Mouse (Mus musculus) intestine, embryonic 15.5 days (tissue): ENCODE data around the gene Abcb1b. TPM values are rescaled to one million over a fixed set of nuclear protein-coding genes. Genes with fewer than 3 reads are reported as not detected.
A peak's percentile ranks its signal among the peaks of the same experiment; 100 is the strongest.
"Not testable (repeated sequence)": the region's sequence is repeated elsewhere in the genome, so short reads cannot be mapped to it uniquely, and the experiment has no call there.

Source experiments
- ATAC-seq: fragments of 200-750 bp; cut with Nextera tagmentation; 2 replicates; pipeline ENCODE4 v1.8.0; 2017; ENCODE audit warnings: moderate TSS enrichment, moderate library complexity
- H3K27ac ChIP-seq: fragments of 300-500 bp; sonication (generic); 2 replicates; pipeline ENCODE4 v1.5.1; 2015; ENCODE audit warnings: mild to moderate bottlenecking, inconsistent platforms
- H3K27me3 ChIP-seq: fragments of 300-500 bp; sonication (generic); replicated peaks from 2 replicates; pipeline ENCODE4 v1.6.1; 2015; ENCODE audit warnings: inconsistent platforms
- H3K36me3 ChIP-seq: fragments of 300-500 bp; sonication (generic); 2 replicates; pipeline ENCODE4 v1.6.1; 2015; ENCODE audit warnings: inconsistent platforms
- H3K4me1 ChIP-seq: fragments of 300-500 bp; sonication (generic); replicated peaks from 2 replicates; pipeline ENCODE4 v1.6.1; 2015; ENCODE audit warnings: inconsistent platforms
- H3K4me2 ChIP-seq: fragments of 300-500 bp; sonication (generic); replicated peaks from 2 replicates; pipeline ENCODE4 v1.6.1; 2015; ENCODE audit warnings: mild to moderate bottlenecking, inconsistent platforms
- H3K4me3 ChIP-seq: fragments of 300-500 bp; sonication (generic); replicated peaks from 2 replicates; pipeline ENCODE4 v1.5.1; 2015; ENCODE audit warnings: inconsistent platforms
- H3K9ac ChIP-seq: fragments of 300-500 bp; sonication (generic); 2 replicates; pipeline ENCODE4 v1.6.1; 2015; ENCODE audit warnings: inconsistent platforms
- H3K9me3 ChIP-seq: fragments of 300-500 bp; sonication (generic); 2 replicates; pipeline ENCODE4 v1.6.1; 2016; ENCODE audit warnings: inconsistent platforms
- WGBS: fragments of 180-500 bp; shearing (Covaris S2); methylation state at CpG from one replicate; pipeline ENCODE4 v1.1.7; 2015; 5-methylcytosine and 5-hydroxymethylcytosine counted together
- polyA plus RNA-seq: library from polyadenylated mRNA; unstranded; fragments of >200 nt; fragmentation: Nextera tagmentation; extraction: Ambion mirVana; gene quantifications from 2 replicates; pipeline ENCODE4 v1.2.1, GENCODE M21; 2015

Gene Abcb1b
- polyA plus RNA-seq: 1.4 and 2.7 TPM in 2 replicates

DNA sequence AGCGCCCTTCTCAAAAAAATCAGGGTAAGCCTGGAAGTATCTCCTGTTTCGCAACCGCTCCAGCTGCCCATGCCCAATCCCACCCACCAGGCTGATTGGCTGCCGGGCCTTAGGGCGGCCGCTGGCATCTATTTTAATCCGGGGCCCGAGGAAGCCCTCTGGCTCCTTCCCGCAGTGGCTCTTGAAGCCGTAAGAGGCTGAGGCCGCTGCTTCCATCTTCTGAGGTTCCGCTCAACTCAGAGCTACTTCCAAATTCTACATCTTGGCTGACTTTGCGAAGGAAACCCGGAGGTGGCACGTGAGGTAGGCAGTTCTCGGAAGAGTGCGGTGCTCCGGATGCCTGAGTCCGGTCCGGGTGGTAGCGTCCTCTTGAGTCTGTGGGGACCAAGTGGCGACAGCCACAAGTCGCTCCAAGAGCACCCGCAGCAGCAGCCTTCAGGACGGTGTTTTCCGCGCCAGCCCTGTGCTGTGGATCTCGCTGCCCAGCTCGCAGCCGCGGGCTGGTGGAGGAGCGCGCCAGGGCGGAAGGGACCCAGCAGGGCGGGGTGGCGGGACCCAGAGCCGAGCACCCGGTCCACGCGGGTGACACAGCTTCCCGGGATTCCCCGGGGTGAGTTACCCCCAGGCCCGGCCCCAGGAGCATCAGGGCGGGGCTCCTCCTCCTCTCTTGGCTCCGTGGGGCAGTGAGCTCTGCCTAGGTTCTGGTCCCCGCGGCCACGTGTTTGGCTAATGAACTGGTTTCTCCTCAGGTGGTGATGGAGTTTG is at the start of gene Abcb1b:
Abcb1b (plus strand) TSS at position 161 of the 765 bp plus-strand sequence.
- Histone ChIP-seq H3K27ac (no peak within 1 kb of the TSS), H3K9me3 (no peaks in the 10 kb centered on the region), H3K9ac (peak within 1 kb of the TSS; percentile 55), H3K27me3 (no peaks in the 10 kb centered on the region), H3K4me1 (no peaks in the 10 kb centered on the region), H3K4me2 (peak within 1 kb of the TSS; percentile 99), H3K4me3 (peak within 1 kb of the TSS; percentile 57), H3K36me3 (no peaks in the 10 kb centered on the region)
- peak; percentile 90 for ATAC-seq
- WGBS: under 1% methylated on average over 48 of the region's 48 CpGs

DNA sequence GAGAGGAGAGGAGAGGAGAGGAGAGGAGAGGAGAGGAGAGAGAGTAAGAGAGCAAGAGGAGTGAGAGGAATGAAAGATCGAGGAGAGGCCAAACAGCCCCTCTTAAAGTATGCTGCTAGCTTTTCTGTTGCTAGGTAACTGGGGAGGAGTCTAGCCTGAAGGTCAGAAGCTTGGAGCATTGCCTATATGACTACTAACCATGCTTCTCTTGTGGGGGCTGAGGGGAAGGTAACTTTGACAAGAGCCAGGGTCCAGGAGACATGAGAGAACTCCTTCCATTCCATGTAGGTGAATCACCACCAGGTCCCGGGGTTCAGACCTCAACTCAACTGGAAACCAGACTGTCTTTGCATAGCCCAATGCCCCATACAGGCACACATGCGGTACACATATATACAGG is 25.1 kb upstream of the Abcb1b start:
- Histone ChIP-seq H3K4me2 (no peak overlapping the region), H3K4me3 (no peak overlapping the region), H3K27ac (no peak overlapping the region), H3K9me3 (no peaks in the 10 kb centered on the region), H3K27me3 (no peaks in the 10 kb centered on the region), H3K4me1 (no peaks in the 10 kb centered on the region), H3K36me3 (no peaks in the 10 kb centered on the region), H3K9ac (no peak overlapping the region)
- WGBS: 58% methylated on average over 3 of the region's 3 CpGs
- ATAC-seq: no peak

DNA sequence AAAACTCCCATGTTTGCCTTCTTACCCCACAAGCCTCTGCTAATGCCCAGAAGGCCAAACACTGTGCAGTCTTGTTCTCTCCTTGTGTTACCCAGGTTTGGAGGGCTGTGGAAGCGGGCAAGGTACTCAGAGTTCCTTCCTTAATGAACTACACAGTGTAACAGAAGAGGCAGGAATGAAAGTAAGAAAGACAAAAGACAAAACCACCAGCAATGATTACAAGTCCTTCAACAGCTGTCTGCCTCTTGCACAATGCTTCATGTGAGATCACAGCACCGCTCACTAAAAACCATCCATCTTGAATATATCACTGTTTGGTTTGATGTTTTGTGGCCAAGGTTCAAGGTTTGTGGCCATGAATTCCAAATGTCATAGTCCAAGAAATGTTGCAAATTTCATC is 19.6 kb upstream of the Abcb1b start:
- Histone ChIP-seq H3K4me3 (no peak overlapping the region), H3K9ac (no peak overlapping the region), H3K27me3 (no peaks in the 10 kb centered on the region), H3K9me3 (no peaks in the 10 kb centered on the region), H3K4me2 (no peak overlapping the region), H3K4me1 (no peaks in the 10 kb centered on the region), H3K36me3 (no peaks in the 10 kb centered on the region), H3K27ac (no peak overlapping the region)
- WGBS: 84% methylated on average over 2 of the region's 2 CpGs
- no peak for ATAC-seq

DNA sequence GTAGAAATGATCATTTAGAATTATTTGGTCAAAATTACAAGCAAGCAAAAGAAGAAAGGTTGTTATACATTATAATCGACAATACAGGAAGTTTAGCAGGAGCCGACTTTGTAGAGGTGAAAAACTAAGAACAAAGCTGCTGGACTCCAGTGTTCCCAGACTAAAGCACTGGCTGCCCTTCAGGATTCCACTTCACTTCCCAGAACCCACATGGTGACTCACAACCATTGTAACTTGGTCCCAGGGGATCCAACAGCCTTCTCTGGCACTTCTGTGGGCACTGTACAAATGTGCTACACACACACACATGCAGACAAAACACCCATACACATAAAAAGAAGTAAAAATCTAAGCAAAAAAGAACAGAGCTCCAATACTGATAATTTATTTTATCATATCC is 19.2 kb upstream of the Abcb1b start:
- H3K9ac ChIP-seq: no peak overlapping the region
- no peaks in the 10 kb centered on the region for H3K27me3 ChIP-seq
- H3K4me3 ChIP-seq: no peak overlapping the region
- H3K9me3 ChIP-seq: no peaks in the 10 kb centered on the region
- H3K36me3 ChIP-seq: no peaks in the 10 kb centered on the region
- 82% methylated on average over 2 of the region's 2 CpGs for WGBS
- H3K4me1 ChIP-seq: no peaks in the 10 kb centered on the region
- no peak for ATAC-seq
- H3K27ac ChIP-seq: no peak overlapping the region
- no peak overlapping the region for H3K4me2 ChIP-seq

DNA sequence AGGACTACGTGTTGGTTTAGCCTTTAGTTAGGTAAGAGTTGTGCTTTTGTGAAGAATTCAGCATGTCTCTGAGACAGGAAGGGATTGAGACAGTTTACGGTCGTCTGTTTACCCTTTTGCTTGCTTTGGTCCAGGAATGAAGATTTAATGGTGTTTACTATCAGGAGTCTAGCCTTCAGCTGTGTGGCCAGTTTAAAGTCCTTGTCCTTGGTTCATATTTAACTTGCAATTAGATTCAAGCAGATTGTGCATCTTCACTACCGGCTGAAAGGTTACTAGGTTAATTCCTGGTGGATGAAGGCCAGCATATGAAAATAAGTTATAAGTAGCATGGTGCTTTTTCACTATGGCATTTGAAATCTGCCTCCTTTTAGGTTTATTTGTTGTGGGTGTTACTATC is 5.7 kb upstream of the Abcb1b start:
- 41% methylated on average over 4 of the region's 4 CpGs for WGBS
- ATAC-seq: no peak
- H3K27ac ChIP-seq: no peak overlapping the region
- H3K4me1 ChIP-seq: no peaks in the 10 kb centered on the region
- no peak overlapping the region for H3K9ac ChIP-seq
- H3K36me3 ChIP-seq: no peaks in the 10 kb centered on the region
- no peak overlapping the region for H3K4me2 ChIP-seq
- H3K27me3 ChIP-seq: no peaks in the 10 kb centered on the region
- H3K9me3 ChIP-seq: no peaks in the 10 kb centered on the region
- H3K4me3 ChIP-seq: no peak overlapping the region

DNA sequence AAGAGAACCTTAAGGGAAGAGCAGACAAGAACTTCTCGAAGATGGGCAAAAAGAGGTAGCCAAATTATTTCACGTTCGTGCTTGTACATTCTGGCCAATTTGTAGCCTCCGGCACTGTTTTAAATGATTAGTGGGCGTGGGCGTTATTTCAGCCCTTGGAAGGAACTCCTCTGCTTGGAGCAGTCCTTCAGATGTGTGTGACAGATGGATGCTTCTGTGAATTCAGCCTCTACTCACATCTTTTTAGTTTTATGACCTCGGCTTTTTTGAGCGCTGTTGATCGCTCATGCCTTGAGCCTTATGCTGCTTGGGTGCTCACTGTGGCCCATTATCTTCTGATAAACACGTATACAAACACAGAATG is 787 bp downstream of the Abcb1b start:
- Histone ChIP-seq H3K27ac (no peak overlapping the region), H3K4me2 (peak overlapping the region; percentile 99), H3K36me3 (no peaks in the 10 kb centered on the region), H3K27me3 (no peaks in the 10 kb centered on the region), H3K4me3 (peak overlapping the region; percentile 57), H3K4me1 (no peaks in the 10 kb centered on the region), H3K9ac (no peak overlapping the region), H3K9me3 (no peaks in the 10 kb centered on the region)
- peak; percentile 9; the same call in 1 of the 2 replicates for ATAC-seq
- WGBS: 30% methylated on average over 10 of the region's 10 CpGs

DNA sequence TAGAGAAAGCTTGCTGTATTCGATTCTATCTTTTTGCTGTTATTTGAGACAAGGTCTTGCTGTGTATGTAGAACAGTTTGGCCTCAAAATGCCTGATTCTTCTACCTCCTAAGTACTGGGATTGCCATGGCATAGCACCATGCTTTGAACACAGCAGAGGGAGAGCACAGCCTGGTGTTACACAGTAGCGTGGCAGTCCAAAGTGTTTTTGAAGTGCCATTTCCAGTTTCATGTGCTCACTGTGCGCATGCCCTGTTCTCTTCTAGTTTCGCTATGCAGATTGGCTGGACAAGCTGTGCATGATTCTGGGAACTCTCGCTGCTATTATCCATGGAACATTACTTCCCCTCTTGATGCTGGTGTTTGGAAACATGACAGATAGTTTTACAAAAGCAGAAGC is 7.8 kb downstream of the Abcb1b start:
- no peak overlapping the region for H3K4me2 ChIP-seq
- WGBS: 92% methylated on average over 5 of the region's 5 CpGs

DNA sequence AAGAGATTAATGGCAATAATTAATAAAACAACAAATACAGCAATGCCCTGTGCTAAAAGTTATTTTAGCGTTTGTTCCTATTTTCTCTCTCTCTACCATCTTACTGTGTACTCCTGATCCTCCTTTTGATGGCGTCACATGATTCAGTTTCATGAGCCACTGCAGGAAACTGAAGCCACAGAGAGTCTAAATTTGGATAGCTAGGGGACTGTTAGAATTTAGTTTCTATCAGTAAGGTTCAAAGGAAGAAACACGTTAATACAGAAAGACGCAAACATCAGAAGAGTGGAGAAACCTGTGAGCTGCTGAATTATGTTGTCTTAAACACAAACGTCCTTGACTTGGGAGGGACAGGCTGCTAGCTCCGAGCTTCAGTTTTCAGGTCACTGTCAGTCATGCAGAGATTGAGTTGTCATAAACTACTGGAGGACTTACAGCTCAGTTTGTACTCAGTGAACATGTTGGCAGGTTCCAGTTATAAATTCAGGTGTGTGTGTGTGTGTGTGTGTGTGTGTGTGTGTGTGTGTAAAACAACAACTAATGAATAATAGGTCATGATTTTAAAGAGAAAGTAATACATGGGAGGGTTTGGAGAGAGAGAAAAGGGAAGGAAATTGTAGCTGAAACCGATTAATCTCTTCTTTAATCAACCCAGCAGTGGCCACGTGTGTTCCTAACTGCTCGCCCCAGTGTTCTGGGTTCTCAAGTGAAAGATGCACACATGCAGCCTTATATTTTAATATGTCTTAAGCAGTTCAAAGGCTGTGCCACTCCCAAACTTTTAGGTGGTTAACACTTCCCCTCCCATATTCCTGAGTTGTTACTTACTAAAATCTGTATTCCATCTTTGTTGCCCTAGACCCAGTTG is 9.4 kb downstream of the Abcb1b start:
- H3K27me3 ChIP-seq: no peaks in the 10 kb centered on the region
- no peak overlapping the region for H3K27ac ChIP-seq
- no peaks in the 10 kb centered on the region for H3K4me1 ChIP-seq
- no peaks in the 10 kb centered on the region for H3K9me3 ChIP-seq
- 74% methylated on average over 9 of the region's 9 CpGs for WGBS
- H3K4me2 ChIP-seq: no peak overlapping the region
- ATAC-seq: no peak
- no peaks in the 10 kb centered on the region for H3K36me3 ChIP-seq
- no peak overlapping the region for H3K4me3 ChIP-seq
- H3K9ac ChIP-seq: no peak overlapping the region

More for the DNA sequence above, 7.8 kb downstream of the Abcb1b start:
- H3K27me3 ChIP-seq: no peaks in the 10 kb centered on the region
- H3K9ac ChIP-seq: no peak overlapping the region
- no peak overlapping the region for H3K4me3 ChIP-seq
- no peak overlapping the region for H3K27ac ChIP-seq
- no peaks in the 10 kb centered on the region for H3K4me1 ChIP-seq
- H3K9me3 ChIP-seq: no peaks in the 10 kb centered on the region
- H3K36me3 ChIP-seq: no peaks in the 10 kb centered on the region
- no peak for ATAC-seq

DNA sequence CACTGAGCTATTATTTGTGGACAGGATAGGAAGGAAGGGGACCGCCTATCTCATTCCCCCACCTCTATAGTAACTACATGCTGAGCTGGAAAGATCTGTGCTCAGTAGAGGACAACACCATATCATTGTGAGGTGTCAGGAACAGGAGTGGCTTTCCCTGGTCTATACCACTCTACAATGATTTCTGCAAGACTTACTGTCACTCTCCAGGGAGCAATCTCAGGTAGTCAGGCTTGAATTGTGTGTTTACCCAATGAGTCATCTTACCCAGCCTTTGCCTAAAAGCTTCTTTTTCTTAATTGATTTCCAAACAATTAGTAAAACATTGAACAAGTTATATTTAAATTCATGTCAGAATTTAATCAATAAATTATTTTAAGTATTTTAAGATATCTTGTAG is 15.9 kb downstream of the Abcb1b start:
- Histone ChIP-seq H3K27ac (no peak overlapping the region), H3K9me3 (no peaks in the 10 kb centered on the region), H3K4me3 (no peak overlapping the region), H3K36me3 (no peaks in the 10 kb centered on the region), H3K9ac (no peak overlapping the region), H3K27me3 (no peaks in the 10 kb centered on the region), H3K4me2 (no peak overlapping the region), H3K4me1 (no peaks in the 10 kb centered on the region)
- no peak; the same call in 1 of the 2 replicates for ATAC-seq
- 81% methylated on average over 1 of the region's 1 CpGs for WGBS

DNA sequence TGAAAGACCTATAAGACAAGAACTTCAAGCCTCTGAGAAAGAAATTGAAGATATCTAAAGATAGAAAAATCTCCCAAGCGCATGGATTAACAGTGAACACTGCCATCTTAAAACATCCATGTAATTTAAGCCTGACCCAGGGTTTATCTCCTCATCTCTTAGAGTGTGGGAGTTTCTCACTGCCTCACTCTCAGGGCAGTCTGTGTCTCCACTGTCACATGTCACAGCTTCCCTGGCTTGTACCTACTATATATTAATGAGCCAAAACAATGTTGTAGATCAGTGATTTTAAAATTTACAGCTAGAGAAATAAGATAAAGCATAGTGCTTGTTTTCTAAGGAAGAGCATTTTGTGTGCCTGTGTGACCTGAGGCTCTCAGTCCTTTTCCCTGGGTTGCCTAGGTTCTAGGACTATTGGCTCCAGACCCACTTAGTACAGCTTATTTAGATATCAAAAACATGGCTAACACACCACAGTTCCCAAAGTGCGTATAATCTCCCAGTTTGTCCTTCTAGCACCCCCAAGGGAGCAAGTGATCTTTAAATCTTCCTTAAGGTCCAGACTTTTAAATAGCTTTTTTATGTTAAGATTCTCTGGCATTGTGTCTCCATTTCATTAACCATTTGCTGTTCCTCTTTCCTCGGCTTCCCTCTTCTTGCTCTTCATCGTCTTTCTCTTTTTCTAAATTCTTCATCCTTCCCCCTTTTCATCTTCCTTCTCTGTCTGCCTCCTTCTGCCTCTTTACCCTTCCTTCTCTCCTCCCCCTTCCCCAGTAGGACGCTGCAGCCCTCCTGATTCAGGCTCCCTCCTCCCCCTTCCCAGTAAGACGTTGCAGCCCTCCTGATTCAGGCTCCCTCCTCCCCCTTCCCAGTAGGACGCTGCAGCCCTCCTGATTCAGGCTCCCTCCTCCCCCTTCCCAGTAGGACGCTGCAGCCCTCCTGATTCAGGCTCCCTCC is 22.0 kb downstream of the Abcb1b start:
- Histone ChIP-seq H3K4me1 (no peaks in the 10 kb centered on the region; the same call in 1 of the 2 replicates), H3K9me3 (no peaks in the 10 kb centered on the region), H3K9ac (no peak overlapping the region), H3K27me3 (no peaks in the 10 kb centered on the region), H3K27ac (no peak overlapping the region), H3K36me3 (no peaks in the 10 kb centered on the region), H3K4me2 (peak overlapping the region; percentile 51), H3K4me3 (peak overlapping the region; percentile 15; the same call in 1 of the 2 replicates)
- WGBS: 17% methylated on average over 7 of the region's 8 CpGs
- no peak for ATAC-seq

DNA sequence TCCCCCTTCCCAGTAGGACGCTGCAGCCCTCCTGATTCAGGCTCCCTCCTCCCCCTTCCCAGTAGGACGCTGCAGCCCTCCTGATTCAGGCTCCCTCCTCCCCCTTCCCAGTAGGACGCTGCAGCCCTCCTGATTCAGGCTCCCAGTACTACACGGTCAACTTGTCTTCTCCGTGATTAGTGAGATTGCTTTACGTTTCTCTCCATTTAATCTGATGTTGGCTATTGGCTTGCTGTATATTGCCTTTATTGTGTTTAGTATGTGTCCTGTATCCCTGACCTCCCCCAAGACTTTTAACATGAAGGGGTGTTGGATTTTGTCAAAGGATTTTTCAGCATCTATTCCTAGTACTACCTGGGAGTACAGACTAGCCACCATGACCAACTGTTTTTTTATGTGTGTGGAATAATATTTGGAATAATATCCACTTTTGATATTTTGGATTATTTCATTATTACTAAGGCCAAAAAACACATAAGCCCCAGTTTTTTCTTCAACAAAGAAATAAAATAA is 22.7 kb downstream of the Abcb1b start:
- H3K4me2 ChIP-seq: peak overlapping the region; percentile 51; the same call in 1 of the 2 replicates
- H3K9ac ChIP-seq, H3K36me3 ChIP-seq, H3K27ac ChIP-seq, H3K4me1 ChIP-seq, H3K4me3 ChIP-seq, H3K9me3 ChIP-seq, ATAC-seq, H3K27me3 ChIP-seq: not testable (repeated sequence)
- 2% methylated on average over 5 of the region's 6 CpGs for WGBS
